Mouse (Mus musculus) embryonic fibroblast, embryonic 13.5 days (primary cell): Measurements from ENCODE around the gene Zfp239.

Experiments used
- CTCF ChIP-seq: IDR thresholded peaks from 2 replicates; pipeline ENCODE4 v1.5.1; 2011; ENCODE audit warnings: mild to moderate bottlenecking, control low read depth, low read length, moderate library complexity, borderline replicate concordance; ENCODE audit not compliant: insufficient read depth
- POLR2A ChIP-seq: IDR thresholded peaks from 2 replicates; pipeline ENCODE4 v1.6.1; 2011; ENCODE audit warnings: low read depth, mild to moderate bottlenecking, control low read depth, low read length, moderate library complexity

- TF ChIP-seq CTCF (no peak), POLR2A (no peak)
These were observed at the start of gene Zfp239 for GRCm38 (mm10) chr6:117861848-117862247.
